Mouse (Mus musculus) midbrain, embryonic 15.5 days (tissue): ENCODE results near the gene Pacsin1. TPM values are rescaled to one million over a fixed set of nuclear protein-coding genes. Genes with fewer than 3 reads are reported as not detected.

Experiments
- ATAC-seq: fragments of 200-750 bp; cut with Nextera tagmentation; replicated peaks from 2 replicates; pipeline ENCODE4 v1.8.0; 2017; ENCODE audit warnings: moderate TSS enrichment
- H3K27ac ChIP-seq: fragments of 300-500 bp; sonication (generic); 2 replicates; pipeline ENCODE4 v1.5.1; 2015; ENCODE audit warnings: mild to moderate bottlenecking, inconsistent platforms
- H3K27me3 ChIP-seq: fragments of 300-500 bp; sonication (generic); replicated peaks from 2 replicates; pipeline ENCODE4 v1.6.1; 2015; ENCODE audit warnings: inconsistent platforms
- H3K36me3 ChIP-seq: fragments of 300-500 bp; sonication (generic); replicated peaks from 2 replicates; pipeline ENCODE4 v1.6.1; 2015; ENCODE audit warnings: inconsistent platforms
- H3K4me1 ChIP-seq: fragments of 300-500 bp; sonication (generic); 2 replicates; pipeline ENCODE4 v1.6.1; 2015; ENCODE audit warnings: inconsistent platforms
- H3K4me2 ChIP-seq: fragments of 300-500 bp; sonication (generic); 2 replicates; pipeline ENCODE4 v1.6.1; 2015; ENCODE audit warnings: inconsistent platforms, mild to moderate bottlenecking, moderate library complexity
- H3K4me3 ChIP-seq: fragments of 300-500 bp; sonication (generic); 2 replicates; pipeline ENCODE4 v1.5.1; 2015; ENCODE audit warnings: mild to moderate bottlenecking, inconsistent platforms
- H3K9ac ChIP-seq: fragments of 300-500 bp; sonication (generic); 2 replicates; pipeline ENCODE4 v1.6.1; 2015; ENCODE audit warnings: mild to moderate bottlenecking, inconsistent platforms
- H3K9me3 ChIP-seq: fragments of 300-500 bp; sonication (generic); 2 replicates; pipeline ENCODE4 v1.6.1; 2016; ENCODE audit warnings: inconsistent platforms
- WGBS: fragments of 180-500 bp; shearing (Covaris S2); methylation state at CpG from one replicate; pipeline ENCODE4 v1.1.7; 2015; ENCODE audit warnings: mixed read lengths; 5-methylcytosine and 5-hydroxymethylcytosine counted together
- polyA plus RNA-seq: library from polyadenylated mRNA; unstranded; fragments of >200 nt; fragmentation: Nextera tagmentation; extraction: Ambion mirVana; gene quantifications from 2 replicates; pipeline ENCODE4 v1.2.1, GENCODE M21; 2015

The Pacsin1 gene
- polyA plus RNA-seq, 1 experiment from 2014 or later = 55.5 TPM

DNA sequence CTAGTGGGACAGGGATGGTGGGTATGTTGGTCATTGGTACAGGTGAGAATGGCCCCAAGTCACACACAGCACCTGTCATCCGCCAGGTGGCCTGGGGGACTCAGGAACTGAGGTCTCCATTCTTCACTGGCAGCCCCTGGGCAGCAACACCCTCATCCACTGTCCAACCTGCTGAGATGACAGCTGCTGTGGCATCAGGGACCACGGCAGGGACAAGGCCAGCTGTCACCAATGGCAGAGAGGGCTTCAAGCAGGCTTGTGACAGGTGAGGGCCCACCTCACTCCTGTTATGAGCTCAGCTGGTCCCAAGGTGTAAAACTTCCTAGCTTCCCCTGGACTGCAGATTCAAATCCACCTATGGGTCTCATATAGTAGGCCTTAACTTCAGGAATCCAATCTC lies 92.8 kb downstream of the Pacsin1 start:
- Histone ChIP-seq H3K4me1 (peaks cover 3% of the 10 kb centered on the region; the same call in 1 of the 2 replicates), H3K9ac (no peak overlapping the region), H3K27ac (no peak overlapping the region), H3K9me3 (no peaks in the 10 kb centered on the region), H3K27me3 (no peaks in the 10 kb centered on the region), H3K4me3 (no peak overlapping the region), H3K4me2 (no peak overlapping the region), H3K36me3 (no peaks in the 10 kb centered on the region)
- 91% methylated on average over 2 of the region's 2 CpGs for WGBS
- no peak for ATAC-seq

GRCm38 (mm10) chr17:27750451-27750942 lies 95.2 kb downstream of the Pacsin1 start:
- WGBS = 94% methylated on average over 6 of the region's 6 CpGs
- ATAC-seq = no peak
- H3K36me3 ChIP-seq = no peaks in the 10 kb centered on the region

DNA sequence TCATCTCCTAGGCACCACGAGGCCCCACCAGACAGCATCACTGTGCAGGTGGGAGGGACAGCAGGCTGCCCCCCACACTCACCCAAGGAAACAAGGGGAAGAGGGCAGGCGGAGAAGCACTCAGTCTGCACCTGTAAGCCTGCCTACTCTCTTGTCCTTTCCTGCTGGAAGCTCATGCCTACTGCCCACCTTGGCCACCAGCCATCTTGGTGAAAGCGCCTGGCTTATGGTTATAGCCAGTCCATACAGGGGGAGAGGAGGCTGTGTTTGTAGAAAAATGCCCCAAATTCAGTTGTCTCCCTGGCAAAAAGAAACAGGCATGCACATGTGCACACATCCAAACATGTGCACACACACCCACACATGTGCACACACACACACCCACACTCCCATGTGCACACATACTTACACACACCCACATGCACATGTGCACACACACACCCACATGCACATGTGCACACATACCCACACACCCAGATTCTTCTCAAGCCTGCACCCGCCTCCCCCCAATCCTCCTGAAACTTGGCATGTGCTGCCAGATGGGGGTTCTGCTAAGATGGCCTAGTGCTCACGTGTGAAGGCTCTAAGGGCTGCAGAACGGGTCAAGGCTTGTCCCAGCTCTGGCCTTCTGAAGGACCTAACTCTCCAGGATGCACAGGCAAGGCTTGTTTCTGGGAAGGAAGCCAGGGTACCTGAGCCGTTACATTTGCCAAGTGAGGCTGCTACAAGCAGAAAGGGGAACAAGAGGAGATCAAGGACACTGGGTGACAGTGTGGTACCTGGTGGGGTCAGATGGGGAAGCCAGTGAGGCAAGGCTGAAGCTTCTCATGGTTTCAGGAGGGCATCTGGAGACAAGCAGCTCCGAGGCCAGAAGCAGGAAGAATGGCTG lies 96.2 kb downstream of the Pacsin1 start:
- Histone ChIP-seq H3K27ac (no peak overlapping the region), H3K9me3 (no peaks in the 10 kb centered on the region), H3K27me3 (no peaks in the 10 kb centered on the region), H3K4me1 (peaks cover 5% of the 10 kb centered on the region; the same call in 1 of the 2 replicates), H3K4me2 (no peak overlapping the region), H3K4me3 (no peak overlapping the region), H3K36me3 (no peaks in the 10 kb centered on the region), H3K9ac (no peak overlapping the region)
- 91% methylated on average over 8 of the region's 8 CpGs for WGBS
- ATAC-seq = no peak

More at GRCm38 (mm10) chr17:27750451-27750942, 95.2 kb downstream of the Pacsin1 start:
- Histone ChIP-seq H3K4me1 (peaks cover 6% of the 10 kb centered on the region; the same call in 1 of the 2 replicates), H3K4me2 (no peak overlapping the region), H3K4me3 (no peak overlapping the region), H3K27me3 (no peaks in the 10 kb centered on the region), H3K9ac (no peak overlapping the region), H3K9me3 (no peaks in the 10 kb centered on the region), H3K27ac (no peak overlapping the region)

DNA sequence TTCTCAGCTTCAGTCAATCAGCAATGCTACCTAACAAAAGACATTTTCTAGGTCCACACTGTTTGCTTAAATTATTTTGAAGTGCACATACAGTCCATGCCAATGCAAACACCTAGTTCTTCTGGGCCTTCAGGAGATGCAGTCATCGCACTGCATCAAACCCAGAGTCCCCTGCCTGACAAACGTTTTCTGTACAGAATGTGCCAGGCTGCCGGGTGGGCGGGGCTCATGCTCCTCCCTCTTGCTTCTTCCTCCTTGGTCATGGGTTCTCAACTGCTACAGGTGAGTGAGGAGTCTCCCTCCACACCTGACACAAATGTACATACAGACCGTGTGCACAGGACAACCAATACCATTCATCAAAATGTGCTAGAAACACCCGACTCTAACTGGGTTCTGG lies 104.9 kb downstream of the Pacsin1 start:
- Histone ChIP-seq H3K4me2 (no peak overlapping the region), H3K27me3 (no peaks in the 10 kb centered on the region), H3K36me3 (peaks cover 7% of the 10 kb centered on the region; the same call in 1 of the 2 replicates), H3K4me3 (no peak overlapping the region), H3K27ac (no peak overlapping the region), H3K4me1 (peaks cover 12% of the 10 kb centered on the region; the same call in 1 of the 2 replicates), H3K9me3 (no peaks in the 10 kb centered on the region), H3K9ac (no peak overlapping the region)
- WGBS = 78% methylated on average over 6 of the region's 6 CpGs
- ATAC-seq = no peak

Other genes starting within 250 kb of the Pacsin1 start
- gene Grm4, start 134.1 kb upstream of the Pacsin1 start, polyA plus RNA-seq = 10.7 and 10.9 TPM in 2 replicates
- gene Hmga1, start 99.0 kb upstream of the Pacsin1 start, polyA plus RNA-seq = 138 and 141 TPM in 2 replicates
- 57.0 and 59.5 TPM in 2 replicates for gene AI413582, start 89.8 kb upstream of the Pacsin1 start, polyA plus RNA-seq
- 251 and 274 TPM in 2 replicates for gene Nudt3, start 32.0 kb upstream of the Pacsin1 start, polyA plus RNA-seq
- not detected in 2 replicates for gene RPS10-NUDT3, start 20.3 kb upstream of the Pacsin1 start, polyA plus RNA-seq
- gene Rps10, start 18.8 kb upstream of the Pacsin1 start, polyA plus RNA-seq = 417 and 421 TPM in 2 replicates
- 1.6 and 1.8 TPM in 2 replicates for gene Spdef, start 73.4 kb downstream of the Pacsin1 start, polyA plus RNA-seq
- 10.9 and 11.4 TPM in 2 replicates for gene D17Wsu92e, start 165.1 kb downstream of the Pacsin1 start, polyA plus RNA-seq
- gene Snrpc, start 182.6 kb downstream of the Pacsin1 start, polyA plus RNA-seq = 204 and 212 TPM in 2 replicates
- gene Uhrf1bp1, start 200.9 kb downstream of the Pacsin1 start, polyA plus RNA-seq = 7.0 and 7.1 TPM in 2 replicates